Mouse (Mus musculus): ENCODE measurements around the gene Slu7. TPM values are rescaled to one million over a fixed set of nuclear protein-coding genes. Genes with fewer than 3 reads are reported as not detected.
A peak's percentile ranks its signal among the peaks of the same experiment; 100 is the strongest.

Slu7 gene
- total RNA-seq (2022), result 10 to 100 TPM; 40.4 to 53.6 (median 46.9) TPM

DNA sequence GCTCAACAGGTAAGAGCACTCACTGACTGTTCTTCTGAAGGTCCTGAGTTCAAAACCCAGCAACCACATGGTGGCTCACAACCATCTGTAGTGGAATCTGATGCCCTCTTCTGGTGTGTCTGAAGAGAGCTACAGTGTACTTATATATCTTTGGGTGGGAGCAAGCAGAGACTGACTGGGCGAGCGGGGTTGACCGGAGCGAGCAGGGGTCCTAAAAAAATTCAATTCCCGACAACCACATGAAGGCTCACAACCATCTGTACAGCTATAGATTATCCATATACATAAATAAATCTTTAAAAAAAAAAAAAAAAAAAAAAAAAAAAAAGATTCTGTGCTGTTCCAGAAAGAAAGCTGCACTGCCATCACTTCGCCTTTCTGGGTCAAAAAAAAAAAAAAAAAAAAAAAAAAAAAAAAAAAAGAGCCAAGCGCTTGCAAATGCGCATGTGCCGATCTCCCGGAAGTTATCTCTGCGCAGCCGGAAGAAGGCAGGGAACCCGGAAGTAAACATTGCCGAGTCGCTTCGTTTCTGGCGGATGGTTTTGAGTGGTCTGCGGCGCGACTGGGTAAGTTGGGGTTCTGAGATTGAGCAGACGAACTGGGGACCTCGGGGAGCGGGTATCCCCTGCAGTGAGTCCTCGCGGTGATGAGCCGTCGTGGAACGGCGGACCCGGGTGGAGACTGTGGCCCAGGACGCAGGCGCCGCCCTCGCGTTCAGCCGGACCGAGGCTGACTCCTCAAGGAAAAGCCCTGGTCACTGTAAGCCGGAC lies at the start of gene Slu7:
Slu7 (plus strand) TSS at position 491 of the 770 bp plus-strand sequence.
- DNase-seq, result peak; percentile 39

DNA sequence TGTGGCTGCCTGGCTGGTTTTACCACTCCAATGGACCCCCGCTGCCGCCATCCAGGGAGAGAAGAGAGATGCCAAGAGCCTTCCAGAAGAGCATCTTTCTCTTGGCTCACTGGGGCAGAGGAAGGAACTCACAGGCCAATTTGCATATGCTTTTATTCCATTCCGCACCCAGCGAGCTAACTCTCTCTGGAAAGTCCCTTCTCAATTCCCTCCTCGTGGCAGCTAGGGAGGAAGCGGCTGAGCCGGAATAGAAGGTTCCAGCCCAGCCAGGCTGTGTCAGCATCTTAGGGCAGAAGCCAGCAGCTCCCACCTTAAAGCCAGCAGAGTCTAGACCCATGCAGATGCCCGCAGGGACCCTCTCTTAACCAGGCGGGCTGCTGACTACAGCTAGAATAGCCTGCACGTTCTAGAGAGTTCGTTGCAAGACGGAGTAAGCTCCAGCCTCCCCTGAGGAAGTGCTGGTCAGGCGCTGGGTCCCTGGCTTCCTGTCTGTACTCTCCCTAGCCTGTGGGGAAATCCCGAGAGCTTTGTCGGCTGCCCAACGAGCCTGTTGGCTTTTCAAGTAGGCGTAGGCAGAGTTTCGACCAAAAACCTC lies 48.4 kb upstream of the Slu7 start:
- DNase-seq, result peak; percentile 31

GRCm38 (mm10) chr11:43385716-43386115 lies 47.8 kb upstream of the Slu7 start:
- DNase-seq, result no peak

- no peak for DNase-seq
Measured at GRCm38 (mm10) chr11:43387004-43387880, 46.3 kb upstream of the Slu7 start.

DNA sequence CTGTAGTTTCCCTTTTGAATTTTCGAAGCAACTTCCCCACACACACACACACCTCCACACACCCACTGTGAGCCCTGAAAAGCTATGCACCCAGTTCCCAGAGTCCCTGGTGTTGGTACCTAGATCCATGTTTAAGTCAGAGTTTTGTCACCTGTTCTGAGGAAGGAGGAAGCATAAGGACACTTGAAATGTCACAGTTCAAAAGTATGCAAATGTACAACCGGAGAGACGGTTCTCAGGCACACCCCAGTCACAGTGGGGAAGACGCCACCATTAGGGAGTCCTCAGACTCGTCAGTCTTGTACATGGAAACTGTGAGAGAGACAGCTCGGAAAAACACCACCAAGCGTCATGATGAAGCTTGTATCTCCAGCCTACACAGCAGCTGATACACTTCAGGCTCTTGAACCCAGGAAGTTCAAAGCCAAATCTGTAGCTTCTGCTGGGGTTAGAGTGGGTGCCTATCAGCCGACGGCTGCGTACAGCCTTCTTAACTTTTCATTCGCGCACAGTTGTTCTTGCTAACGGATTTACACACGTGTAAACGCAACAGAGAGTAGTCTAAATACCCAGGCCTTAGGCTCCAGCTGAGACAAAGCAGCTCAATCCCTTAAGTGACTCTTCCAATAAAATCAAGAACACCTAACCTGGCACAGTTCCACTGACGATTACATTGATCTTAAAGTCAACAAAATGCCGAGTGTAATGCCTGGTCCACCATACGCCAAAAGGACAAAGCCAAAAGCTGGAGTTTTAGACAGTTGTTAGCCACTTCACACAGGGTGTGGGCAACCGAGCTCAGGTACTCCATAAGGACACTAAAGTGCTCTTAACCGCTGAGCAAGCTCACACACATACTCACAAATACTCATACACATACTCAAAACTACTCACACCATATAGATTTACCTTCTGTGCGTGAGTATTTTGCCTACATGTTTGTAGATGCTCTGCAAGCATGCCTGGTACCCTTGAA lies 45.1 kb upstream of the Slu7 start:
- no peak for DNase-seq

DNA sequence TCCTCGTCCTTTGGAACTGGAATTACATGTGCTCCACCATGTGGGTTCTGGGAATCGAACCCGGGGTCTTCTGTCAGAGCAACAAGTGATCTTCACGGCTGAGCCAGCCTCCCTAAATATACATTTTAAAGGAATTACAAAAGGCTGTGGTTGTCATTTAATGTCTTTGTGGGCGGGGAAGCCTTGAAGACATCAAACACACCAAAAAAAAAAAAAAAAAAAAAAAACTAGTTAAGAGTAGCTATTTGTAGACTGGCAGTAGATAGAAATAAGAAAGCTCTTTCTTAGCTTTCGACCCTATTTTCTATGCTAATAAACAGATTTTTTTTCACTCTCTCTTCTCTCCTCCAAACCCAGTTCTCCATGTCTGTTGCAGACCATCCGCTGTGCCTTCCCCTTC lies 44.4 kb upstream of the Slu7 start:
- DNase-seq, result no peak

GRCm38 (mm10) chr11:43392757-43393156 lies 40.8 kb upstream of the Slu7 start:
- no peak for DNase-seq

GRCm38 (mm10) chr11:43393325-43393724 lies 40.2 kb upstream of the Slu7 start:
- DNase-seq, result no peak

GRCm38 (mm10) chr11:43395073-43395948 lies 38.2 kb upstream of the Slu7 start:
- no peak for DNase-seq

- no peak for DNase-seq
Measured at GRCm38 (mm10) chr11:43396246-43396645, 37.3 kb upstream of the Slu7 start.

- no peak for DNase-seq
Measured at GRCm38 (mm10) chr11:43396672-43397071, 36.9 kb upstream of the Slu7 start.

- DNase-seq, result no peak
Measured at GRCm38 (mm10) chr11:43399297-43399696, 34.2 kb upstream of the Slu7 start.

DNA sequence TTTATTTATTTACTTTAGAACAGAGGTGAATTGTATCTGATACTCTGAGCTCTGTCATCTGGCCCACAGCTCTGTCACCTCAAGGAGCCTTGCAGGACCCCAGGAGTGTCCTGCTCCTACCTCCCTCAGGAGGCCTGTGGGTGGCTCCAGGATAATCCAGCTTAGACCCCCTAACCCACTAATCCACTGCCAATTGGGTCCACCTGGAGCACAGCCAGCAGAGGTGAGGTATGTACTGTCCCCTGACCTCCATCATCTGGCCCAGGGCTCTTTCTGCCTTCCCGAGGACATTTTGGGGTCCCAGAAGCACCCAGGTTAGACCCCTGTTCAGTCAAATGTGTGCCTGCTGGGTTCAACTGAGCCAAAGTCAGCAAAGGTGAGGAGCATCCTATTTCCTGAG lies 33.4 kb upstream of the Slu7 start:
- DNase-seq, result no peak

DNA sequence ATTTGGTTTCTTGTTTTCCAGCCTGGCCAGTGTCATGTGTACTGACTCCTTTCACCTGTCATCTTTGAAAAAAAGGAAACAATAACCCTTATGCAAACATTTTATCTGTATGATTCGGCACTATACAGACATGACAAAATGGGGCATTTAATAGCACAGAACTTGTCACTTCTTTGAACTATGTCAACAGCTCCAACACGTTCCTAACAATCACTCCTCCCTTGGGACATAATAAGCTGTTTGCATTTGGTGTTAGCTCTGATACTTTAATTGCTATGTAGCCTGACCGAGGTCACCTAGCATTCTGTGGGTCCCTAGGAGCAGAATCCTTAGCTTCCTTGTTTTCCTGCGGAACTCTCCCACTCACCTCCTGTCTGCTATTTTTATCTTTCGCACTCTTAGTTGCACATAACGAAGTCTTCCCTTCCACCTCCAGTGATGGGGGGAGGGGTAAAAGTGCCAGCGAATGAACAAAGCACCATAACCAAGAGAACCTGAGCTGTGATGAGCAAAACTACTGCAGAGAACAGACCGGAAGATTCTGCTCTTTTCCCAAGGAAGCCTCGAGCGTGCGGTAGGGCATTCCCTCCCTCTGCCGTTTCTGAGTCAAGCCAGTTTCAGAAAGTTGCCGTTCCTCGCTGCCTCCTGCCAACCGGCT lies 29.3 kb upstream of the Slu7 start:
- no peak for DNase-seq

DNA sequence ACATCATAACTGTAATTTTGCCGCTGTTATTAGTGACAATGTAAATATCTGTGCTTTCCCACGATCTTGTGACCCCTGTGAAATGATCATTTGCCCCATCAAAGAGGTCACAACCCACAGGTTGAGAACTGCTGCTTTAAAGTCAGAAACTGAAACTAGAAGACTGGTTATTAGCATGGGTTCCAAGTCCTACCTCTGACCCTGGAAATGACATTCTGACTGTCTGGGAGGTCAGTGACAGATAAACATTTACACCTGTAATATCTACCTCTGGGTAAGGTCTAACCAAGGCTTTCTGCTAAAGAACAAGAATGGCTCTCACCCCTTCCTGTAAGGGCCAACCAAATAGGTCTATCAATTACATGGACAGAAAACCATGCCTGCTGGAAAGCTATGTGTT lies 24.7 kb upstream of the Slu7 start:
- no peak for DNase-seq

GRCm38 (mm10) chr11:43410291-43410690 lies 23.3 kb upstream of the Slu7 start:
- DNase-seq, result no peak

- peak; percentile 30 for DNase-seq
Measured at GRCm38 (mm10) chr11:43411413-43411812, 22.1 kb upstream of the Slu7 start.

- DNase-seq, result peak; percentile 45
Measured at GRCm38 (mm10) chr11:43412771-43413451, 20.6 kb upstream of the Slu7 start.

DNA sequence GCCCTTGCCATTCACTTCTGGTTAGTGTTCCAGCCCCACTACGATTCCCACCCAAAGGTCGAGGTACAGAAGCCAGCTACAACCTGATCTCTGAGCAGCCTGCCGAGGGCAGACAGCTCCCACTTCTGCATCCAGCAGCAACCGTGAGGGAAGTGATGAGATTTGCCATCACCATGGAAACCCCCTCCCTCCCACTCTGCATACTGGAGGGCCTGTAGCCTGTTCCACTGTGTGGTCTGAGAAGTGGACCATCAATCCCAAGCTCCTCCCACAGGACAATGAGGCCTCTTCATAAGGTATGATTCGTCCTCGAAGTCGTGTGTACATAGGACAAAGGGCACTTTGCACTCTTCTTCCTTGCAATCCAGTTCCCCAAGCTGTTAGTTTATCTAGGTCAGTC lies 16.3 kb upstream of the Slu7 start:
- no peak for DNase-seq

GRCm38 (mm10) chr11:43424386-43424785 lies 9.2 kb upstream of the Slu7 start:
- no peak for DNase-seq

All from adrenal gland, adult 8-10 months (tissue).